ENCODE assay signal across 19 mouse cellular contexts in the genomic region with DNA sequence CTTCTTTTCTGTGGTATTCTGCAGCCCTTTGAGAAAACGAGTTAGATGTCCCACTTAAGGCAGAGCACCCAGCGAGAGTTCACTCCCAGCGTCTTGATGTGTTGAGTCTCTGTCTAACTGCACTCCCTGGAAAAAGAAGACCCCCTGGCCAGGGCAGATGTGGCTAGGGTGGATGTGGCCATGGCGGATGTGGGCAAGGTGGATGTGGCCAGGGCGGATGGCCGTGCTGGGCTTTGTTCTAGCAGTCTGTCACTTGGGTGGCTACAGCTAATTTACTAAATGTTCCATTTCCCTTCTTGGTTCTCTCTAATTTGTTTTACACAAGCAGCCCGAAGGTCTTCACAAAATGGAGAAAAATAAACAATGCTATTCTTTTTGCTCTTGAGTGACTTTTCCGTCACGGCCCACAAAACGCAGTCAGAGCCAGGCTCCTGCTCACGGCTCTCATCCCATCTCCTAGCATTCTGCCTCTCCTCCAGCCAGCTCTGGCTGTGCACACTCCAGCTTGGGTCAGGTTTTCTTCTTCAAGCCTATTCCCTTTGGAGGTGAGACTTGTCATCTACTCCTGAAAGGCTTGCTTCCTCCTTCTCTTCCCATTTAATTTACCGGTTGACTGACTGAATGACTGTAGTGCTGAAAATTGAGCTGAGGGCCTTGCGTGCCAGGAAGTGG.
"Had no signal": no experiment of that assay in that cellular context is flagged by ENCODE, and none has a peak within 500 bp of the region (broad histone marks: within the 10 kb centered on the region; RNA-seq: fewer than 3 reads in every experiment).

No protein-coding gene starts in this region.

- H3K4me2 ChIP-seq: limb, embryonic 13.5 days; liver, embryonic 12.5 days; liver, embryonic 15.5 days; lung, embryonic 15.5 days; midbrain, embryonic 12.5 days; midbrain, embryonic 15.5 days had no signal

- H3K4me1 ChIP-seq: liver, embryonic 12.5 days; liver, embryonic 15.5 days; lung, embryonic 15.5 days; midbrain, embryonic 12.5 days; midbrain, embryonic 15.5 days had no signal

- H3K27me3 ChIP-seq: limb, embryonic 13.5 days; lung, embryonic 15.5 days; midbrain, embryonic 12.5 days; midbrain, embryonic 15.5 days had no signal

- H3K27ac ChIP-seq: limb, embryonic 10.5 days; limb, embryonic 13.5 days; liver, embryonic 12.5 days; liver, embryonic 15.5 days; lung, embryonic 15.5 days; midbrain, embryonic 12.5 days; midbrain, embryonic 15.5 days; stomach, postnatal 0 days had no signal

- H3K36me3 ChIP-seq: limb, embryonic 10.5 days; limb, embryonic 13.5 days; liver, embryonic 12.5 days; liver, embryonic 15.5 days; lung, embryonic 15.5 days; midbrain, embryonic 12.5 days; midbrain, embryonic 15.5 days had no signal

- H3K9me3 ChIP-seq: limb, embryonic 10.5 days; limb, embryonic 13.5 days; liver, embryonic 12.5 days; liver, embryonic 15.5 days; lung, embryonic 15.5 days; midbrain, embryonic 12.5 days; midbrain, embryonic 15.5 days had no signal

- ATAC-seq: intestine, postnatal 0 days; liver, embryonic 12.5 days; midbrain, embryonic 15.5 days had no signal

- DNase-seq: kidney, adult 9 months; liver; lung, adult 18-20 months; lung, postnatal 10 days; lung, postnatal 36 days; right cerebral cortex, adult 18-20 months; right cerebral cortex, postnatal 14 days; right cerebral cortex, postnatal 4 days; thymus, adult 2 months; thymus, postnatal 14 days had no signal

- H3K4me3 ChIP-seq: limb, embryonic 10.5 days; limb, embryonic 13.5 days; liver, embryonic 12.5 days; liver, embryonic 15.5 days; lung, embryonic 15.5 days; midbrain, embryonic 12.5 days; midbrain, embryonic 15.5 days had no signal

- H3K9ac ChIP-seq: limb, embryonic 13.5 days; liver, embryonic 12.5 days; liver, embryonic 15.5 days; lung, embryonic 15.5 days; midbrain, embryonic 12.5 days; midbrain, embryonic 15.5 days had no signal
